Mouse (Mus musculus): ENCODE results near the gene Gm20388.

GRCm38 (mm10) chr8:120072259-120072658 lies 161.6 kb downstream of the Gm20388 start:
- TF ChIP-seq CTCF (IDR thresholded peaks at IDR 0.05; ENCODE audit: low read depth) (no peak), EP300 (IDR thresholded peaks at IDR 0.05; ENCODE audit: low read depth) (no peak)
